Mouse (Mus musculus) central nervous system, embryonic 14 days (tissue): Measurements from ENCODE around the gene Fgfr2. TPM values are rescaled to one million over a fixed set of nuclear protein-coding genes. Genes with fewer than 3 reads are reported as not detected.

Source experiments
- polyA plus RNA-seq: library from polyadenylated mRNA; depleted of rRNA; stranded (reverse); fragments of >200 nt; gene quantifications from 2 replicates; pipeline ENCODE4 v1.2.3, GENCODE M21; 2012; rRNA removed

The Fgfr2 gene
- polyA plus RNA-seq, 1 experiment: 53.1 TPM

Other genes with a start within 250 kb of the Fgfr2 start
- 28.4 and 28.7 TPM in 2 replicates for gene Zranb1, start 192.2 kb downstream of the Fgfr2 start, polyA plus RNA-seq
- 112 and 124 TPM in 2 replicates for gene Ctbp2, start 1.0 kb upstream of the Fgfr2 start, polyA plus RNA-seq